Mouse (Mus musculus) gastrocnemius, adult 18-20 months (tissue): ENCODE results near the gene Apbb1. TPM values are rescaled to one million over a fixed set of nuclear protein-coding genes. Genes with fewer than 3 reads are reported as not detected.

ENCODE experiments used
- DNase-seq: peaks from one replicate; pipeline ENCODE4 v3.0.0; 2021; ENCODE audit warnings: low spot score
- total RNA-seq, 2 experiments: library from RNA; stranded (reverse); gene quantifications; 2 replicates each; pipeline ENCODE4 v1.2.3; 2021

Apbb1 gene
- total RNA-seq, 2 experiments from 2014 or later, result 7.4 to 7.5 TPM

DNA sequence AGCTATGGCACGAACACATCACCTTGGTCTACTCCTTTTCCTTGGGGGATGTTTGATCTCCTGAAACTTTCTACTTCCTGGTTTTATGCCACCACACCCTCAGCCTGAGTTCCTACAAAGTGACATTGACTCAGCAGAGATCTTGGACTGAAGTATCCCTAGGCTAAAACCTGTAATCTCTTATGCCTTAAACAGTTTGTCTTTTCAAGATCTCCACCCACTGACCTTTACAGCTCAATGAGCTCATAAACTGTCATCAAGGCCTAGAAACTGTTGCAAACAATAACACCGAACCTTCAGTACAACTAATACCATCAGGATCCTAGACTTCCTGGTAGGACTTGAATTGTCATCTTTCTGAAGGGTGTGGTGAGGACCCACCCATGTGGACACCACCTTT, 57.2 kb downstream of the Apbb1 start:
- no peak for DNase-seq

DNA sequence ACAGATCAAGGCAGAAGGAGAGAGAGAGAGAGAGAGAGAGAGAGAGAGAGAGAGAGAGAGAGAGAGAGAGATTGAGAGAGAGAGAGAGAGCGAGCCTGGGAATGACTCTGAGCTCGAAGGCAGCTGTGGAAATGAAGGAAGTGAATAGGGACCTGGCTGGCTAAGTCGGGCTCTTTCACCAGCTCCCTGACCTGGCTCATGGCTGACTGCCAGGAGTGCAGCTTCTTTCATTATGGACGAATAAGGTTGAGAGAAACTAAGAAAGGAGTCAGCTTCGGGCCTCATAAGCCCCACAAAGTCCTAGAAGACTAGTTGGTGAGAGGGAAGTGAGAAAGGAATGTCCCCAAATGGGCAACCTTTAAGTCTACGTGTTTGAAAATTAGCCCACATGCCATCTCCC, 61.3 kb downstream of the Apbb1 start:
- no peak for DNase-seq

DNA sequence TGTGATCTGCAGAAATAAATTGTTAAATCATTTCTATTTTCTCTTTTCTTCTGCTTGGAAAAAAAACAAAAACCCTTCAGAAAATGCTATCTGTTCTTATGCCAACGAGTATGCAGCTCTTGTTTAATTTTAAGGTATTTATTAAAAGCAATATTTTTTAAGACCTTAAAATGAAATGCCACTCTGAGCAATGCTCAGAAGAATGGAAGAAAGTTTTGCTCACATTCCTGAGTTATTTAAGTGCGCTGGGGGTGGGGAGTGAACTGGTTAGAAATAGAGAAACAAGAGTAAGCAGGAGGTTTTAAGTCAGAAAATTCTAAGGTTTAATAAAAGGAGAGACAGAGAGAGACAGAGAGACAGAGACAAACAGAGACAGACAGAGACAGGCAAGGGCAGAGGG, 61.7 kb downstream of the Apbb1 start:
- no peak for DNase-seq

DNA sequence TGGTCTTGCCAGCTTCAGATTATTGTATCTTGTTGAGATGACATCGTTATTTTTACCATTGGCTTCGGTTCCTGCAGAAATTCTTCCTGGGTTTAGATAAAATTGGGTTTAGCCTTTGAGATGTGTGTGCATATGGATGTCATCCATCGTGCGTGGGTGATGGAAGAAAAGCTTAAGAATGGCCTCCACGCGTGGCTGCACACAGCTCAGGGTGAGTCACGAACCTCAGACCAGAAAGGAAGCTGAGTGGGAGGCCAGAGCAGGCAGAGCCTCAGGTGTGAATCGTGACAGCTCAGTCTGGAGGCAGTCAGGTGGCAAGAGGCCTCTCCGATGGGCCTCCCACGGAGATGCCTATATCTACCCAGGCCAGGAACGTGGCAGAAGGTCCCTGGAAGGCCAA, 62.1 kb downstream of the Apbb1 start:
- DNase-seq, result no peak

DNA sequence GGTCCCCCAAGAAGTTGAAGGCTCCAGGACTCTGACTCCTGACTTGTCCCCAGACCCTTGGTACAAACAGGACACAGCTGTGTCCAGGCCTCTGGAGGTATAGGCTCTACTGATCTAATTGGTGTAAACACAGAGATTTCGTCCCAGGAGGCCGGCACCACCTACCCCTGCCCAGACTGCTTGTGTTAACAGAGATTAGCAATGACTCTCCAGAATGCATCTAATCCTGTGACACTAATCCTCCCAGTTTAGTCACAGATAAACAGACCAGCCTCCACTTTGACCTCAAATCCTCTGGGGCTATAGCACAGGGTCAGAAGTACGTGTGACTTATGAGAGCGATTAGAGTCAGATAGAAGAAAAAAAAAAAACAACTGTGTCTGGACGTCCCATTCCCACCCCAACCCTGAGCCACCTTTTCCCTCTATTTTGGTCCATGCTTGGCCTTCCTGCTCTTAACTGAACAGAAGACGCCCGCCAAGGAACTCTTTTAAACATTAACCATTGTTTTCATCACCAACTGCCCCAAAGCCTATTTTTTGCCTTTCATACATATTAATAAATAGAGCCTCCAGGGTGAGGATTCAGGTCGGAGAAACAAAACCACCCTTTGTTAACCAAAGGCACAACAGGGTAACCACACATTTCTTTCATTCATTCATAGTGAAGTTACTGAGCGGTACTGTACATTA, 64.6 kb downstream of the Apbb1 start:
- no peak for DNase-seq

DNA sequence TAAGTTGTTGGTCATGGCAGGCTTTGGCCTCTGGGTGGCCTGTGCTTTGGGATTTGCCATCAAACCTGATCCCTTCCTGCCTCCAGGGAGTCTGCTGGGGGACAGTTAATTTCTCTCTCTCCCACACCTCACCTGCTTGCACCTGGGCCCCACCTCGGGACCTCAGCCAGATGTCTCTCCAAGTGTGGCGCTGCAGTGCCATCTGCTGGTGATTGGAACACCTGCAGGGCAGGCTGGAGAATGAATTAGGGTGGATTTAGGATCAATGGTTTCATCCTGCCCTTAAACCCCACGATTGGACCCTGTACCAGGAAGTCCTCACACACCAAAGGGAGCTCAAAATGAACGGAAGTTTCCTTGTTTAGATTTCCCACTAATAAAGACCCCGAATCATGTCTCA, 66.3 kb downstream of the Apbb1 start:
- DNase-seq, result peak; percentile 43

DNA sequence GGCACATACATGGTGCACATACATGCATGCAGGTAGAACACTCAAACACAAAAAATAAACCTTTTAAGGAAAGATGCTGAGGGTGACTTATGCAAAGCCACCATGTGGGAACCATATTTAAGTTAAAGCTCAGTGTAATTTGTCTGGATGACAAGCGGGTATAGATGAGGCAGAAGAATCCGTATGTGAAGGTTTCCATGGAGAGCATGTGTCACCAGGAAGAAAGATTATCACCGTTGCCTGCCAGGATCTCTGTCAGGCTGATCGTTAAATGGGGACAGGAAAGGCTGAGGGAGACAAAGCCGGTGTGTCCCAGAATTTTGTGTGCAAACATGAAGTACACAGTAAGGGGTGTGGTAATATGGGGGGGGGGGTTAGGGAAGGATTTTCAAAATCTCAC, 66.9 kb downstream of the Apbb1 start:
- no peak for DNase-seq

DNA sequence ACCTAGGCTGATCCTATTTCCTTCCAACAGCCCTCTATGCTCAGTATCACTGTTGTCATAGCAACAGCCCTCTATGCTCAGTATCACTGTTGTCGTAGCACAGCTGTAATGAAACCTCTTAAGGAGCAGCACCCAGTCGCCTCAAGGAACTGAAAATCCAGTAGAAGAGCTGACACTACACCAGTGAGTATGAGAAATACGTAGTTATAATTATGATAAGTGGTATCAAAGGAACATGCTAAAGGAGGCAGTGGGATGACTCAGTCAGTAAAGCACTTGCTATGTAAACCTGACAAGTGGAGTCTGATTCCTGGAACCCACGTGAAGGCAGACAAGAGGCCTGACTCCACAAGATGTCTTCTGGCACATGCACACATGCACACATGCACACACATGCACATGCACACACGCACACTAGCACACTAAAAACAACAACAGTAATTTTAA, 67.6 kb downstream of the Apbb1 start:
- DNase-seq, result no peak

DNA sequence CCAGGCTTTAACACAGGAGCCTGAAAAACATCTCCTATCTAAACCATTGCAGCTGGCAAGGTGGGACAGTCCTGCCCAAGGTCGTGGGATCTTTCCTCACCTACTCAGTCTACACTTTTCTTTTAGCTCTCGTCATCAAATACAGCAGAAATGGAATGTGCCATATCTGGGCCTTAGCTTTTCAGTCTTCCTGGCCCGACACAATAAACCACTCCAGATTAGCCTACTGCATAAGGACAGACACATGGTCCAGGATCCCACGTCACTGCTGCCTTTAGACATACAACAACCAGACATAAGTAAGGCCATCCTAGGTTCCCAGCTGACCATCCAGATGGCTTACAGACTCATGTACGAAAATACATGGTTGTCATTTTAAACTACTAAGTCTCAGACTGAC, 71.3 kb downstream of the Apbb1 start:
- no peak for DNase-seq

Other genes with a start within 250 kb of the Apbb1 start
- not detected for gene Olfr690, start 247.5 kb downstream of the Apbb1 start, total RNA-seq
- not detected for gene Olfr691, start 239.4 kb downstream of the Apbb1 start, total RNA-seq
- gene Olfr692, start 213.4 kb downstream of the Apbb1 start, total RNA-seq, result not detected
- not detected for gene Gm5901, start 206.6 kb downstream of the Apbb1 start, total RNA-seq
- gene Fam160a2, start 181.6 kb downstream of the Apbb1 start, total RNA-seq, result 10 to 100 TPM; 11.0 to 12.2 TPM
- gene Cnga4, start 177.1 kb downstream of the Apbb1 start, total RNA-seq, result not detected
- not detected for gene Cckbr, start 155.9 kb downstream of the Apbb1 start, total RNA-seq
- gene Cavin3, start 99.4 kb downstream of the Apbb1 start, total RNA-seq, result 10 to 100 TPM in 1 of 2 experiments, 1 to 10 TPM in 1; 9.1 to 13.0 TPM
- gene Smpd1, start 27.3 kb downstream of the Apbb1 start, total RNA-seq, result 10 to 100 TPM; 49.7 to 53.4 TPM
- 1 to 10 TPM in 1 of 2 experiments, not detected in 1; 1.6 TPM for gene Hpx, start 18.5 kb upstream of the Apbb1 start, total RNA-seq
- 10 to 100 TPM; 12.6 to 13.8 TPM for gene Trim3, start 51.9 kb upstream of the Apbb1 start, total RNA-seq
- gene Timm10b, start 58.4 kb upstream of the Apbb1 start, total RNA-seq, result 10 to 100 TPM; 58.3 to 59.7 TPM
- 1 to 10 TPM; 5.3 to 7.4 TPM for gene Arfip2, start 58.8 kb upstream of the Apbb1 start, total RNA-seq
- under 1 TPM; 0.57 to 0.98 TPM for gene Gm45799, start 58.9 kb upstream of the Apbb1 start, total RNA-seq
- gene Dnhd1, start 69.2 kb upstream of the Apbb1 start, total RNA-seq, result under 1 TPM; 0.14 to 0.33 TPM
- 10 to 100 TPM; 38.4 to 44.4 TPM for gene Ilk, start 154.9 kb upstream of the Apbb1 start, total RNA-seq
- gene Rrp8, start 155.7 kb upstream of the Apbb1 start, total RNA-seq, result 10 to 100 TPM in 1 of 2 experiments, 1 to 10 TPM in 1; 10.0 to 10.5 TPM
- 10 to 100 TPM; 89.8 to 98.3 TPM for gene Taf10, start 162.7 kb upstream of the Apbb1 start, total RNA-seq
- 10 to 100 TPM; 41.7 to 52.2 TPM for gene Tpp1, start 170.6 kb upstream of the Apbb1 start, total RNA-seq
- 1 to 10 TPM; 2.1 to 3.7 TPM for gene Dchs1, start 206.0 kb upstream of the Apbb1 start, total RNA-seq
- gene Mrpl17, start 229.4 kb upstream of the Apbb1 start, total RNA-seq, result 100 to 1,000 TPM; 103 to 104 TPM